Mouse (Mus musculus) ES-Bruce4 (cell line): ENCODE measurements around the gene Casz1. TPM values are rescaled to one million over a fixed set of nuclear protein-coding genes. Genes with fewer than 3 reads are reported as not detected.

Experiments
- H3K27ac ChIP-seq: 2 replicates; pipeline ENCODE4 v1.5.1; 2012; ENCODE audit warnings: low read length, inconsistent platforms; ENCODE audit not compliant: insufficient read depth
- H3K27me3 ChIP-seq: 2 replicates; pipeline ENCODE4 v1.6.1; 2012; ENCODE audit warnings: mild to moderate bottlenecking, low read length, inconsistent platforms; ENCODE audit not compliant: control insufficient read depth, poor library complexity, insufficient read depth, severe bottlenecking
- H3K36me3 ChIP-seq: 2 replicates; pipeline ENCODE4 v1.6.1; 2012; ENCODE audit warnings: inconsistent platforms, mild to moderate bottlenecking, low read length, moderate library complexity; ENCODE audit not compliant: control insufficient read depth, poor library complexity, insufficient read depth, severe bottlenecking
- H3K4me1 ChIP-seq: one replicate; pipeline ENCODE4 v1.8.1; 2011; ENCODE audit warnings: low read length; ENCODE audit not compliant: control insufficient read depth, insufficient read depth
- H3K4me3 ChIP-seq: 2 replicates; pipeline ENCODE4 v1.5.1; 2011; ENCODE audit warnings: low read depth, mild to moderate bottlenecking, low read length
- H3K9ac ChIP-seq: 2 replicates; pipeline ENCODE4 v1.6.1; 2012; ENCODE audit warnings: low read depth, mild to moderate bottlenecking, inconsistent platforms; ENCODE audit not compliant: poor library complexity, severe bottlenecking
- H3K9me3 ChIP-seq: replicated peaks from 2 replicates; pipeline ENCODE4 v1.6.1; 2012; ENCODE audit warnings: mild to moderate bottlenecking, low read length, inconsistent platforms; ENCODE audit not compliant: control insufficient read depth, poor library complexity, insufficient read depth, severe bottlenecking
- CTCF ChIP-seq: IDR thresholded peaks from one replicate; pipeline ENCODE4 v1.8.1; 2011; ENCODE audit warnings: low read depth, low read length
- EP300 ChIP-seq: IDR thresholded peaks from 2 replicates; pipeline ENCODE4 v1.6.1; 2011; ENCODE audit warnings: low read depth, low read length; ENCODE audit not compliant: insufficient read depth
- POLR2A ChIP-seq: IDR thresholded peaks from one replicate; pipeline ENCODE4 v1.8.1; 2011; ENCODE audit warnings: low read length; ENCODE audit not compliant: insufficient read depth
- polyA plus RNA-seq: library from polyadenylated mRNA; stranded (reverse); fragments of >200 nt; gene quantifications from 2 replicates; pipeline ENCODE4 v1.2.4, GENCODE M21; 2011; ENCODE audit warnings: low read depth; ENCODE audit not compliant: missing spikeins, insufficient read depth, insufficient read length

Gene Casz1
- polyA plus RNA-seq, 1 experiment, result 15.6 TPM

DNA sequence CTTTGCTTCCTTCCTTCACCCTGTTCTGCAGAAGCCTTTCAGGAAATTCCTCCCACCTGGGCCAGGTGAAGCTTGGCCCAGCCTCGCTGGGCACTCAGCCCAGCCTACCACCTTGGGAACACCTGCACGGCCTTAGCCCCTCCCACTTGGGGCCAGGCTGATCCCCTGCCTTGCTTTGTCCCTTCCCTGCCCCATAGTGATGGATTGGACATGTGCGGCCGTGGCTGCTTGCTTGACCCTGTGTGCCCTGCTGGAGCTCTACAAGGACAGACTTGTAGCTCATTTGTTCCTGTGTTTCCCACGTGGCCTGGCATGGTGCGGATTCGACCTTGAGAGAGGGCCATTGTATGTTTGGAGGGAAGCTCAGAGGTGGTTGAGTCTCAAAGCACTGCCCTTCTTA, 54.0 kb downstream of the Casz1 start:
- Histone ChIP-seq H3K4me3 (no peak overlapping the region), H3K27me3 (no peaks in the 10 kb centered on the region), H3K4me1 (peaks cover 22% of the 10 kb centered on the region), H3K9me3 (no peaks in the 10 kb centered on the region), H3K9ac (no peak overlapping the region), H3K27ac (no peak overlapping the region), H3K36me3 (no peaks in the 10 kb centered on the region)
- TF ChIP-seq POLR2A (no peak), EP300 (no peak), CTCF (no peak)

DNA sequence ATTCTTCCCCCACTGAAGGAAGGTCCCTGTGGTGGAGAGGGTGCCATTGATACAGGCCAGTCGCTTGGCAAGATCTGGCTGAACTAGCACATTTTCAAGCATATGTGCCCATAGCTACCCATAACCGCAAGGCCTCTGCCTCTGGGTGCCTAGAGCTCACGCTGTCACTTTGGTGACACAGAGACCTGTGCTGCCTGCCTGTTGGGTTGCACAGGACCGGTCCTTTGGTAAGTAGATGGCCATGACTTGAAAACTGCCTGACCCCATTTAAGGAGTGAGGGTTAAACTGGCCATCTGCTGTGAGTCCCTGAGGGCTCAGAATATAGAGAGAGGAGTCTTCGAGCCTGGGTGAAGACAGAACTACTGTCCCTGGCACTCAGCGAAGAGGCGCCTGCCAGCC, 55.2 kb downstream of the Casz1 start:
- Histone ChIP-seq H3K9me3 (no peaks in the 10 kb centered on the region), H3K36me3 (no peaks in the 10 kb centered on the region), H3K27ac (no peak overlapping the region), H3K4me3 (peak overlapping the region; percentile 50), H3K4me1 (peaks cover 21% of the 10 kb centered on the region), H3K27me3 (no peaks in the 10 kb centered on the region), H3K9ac (peak overlapping the region; percentile 65)
- TF ChIP-seq POLR2A (no peak), CTCF (no peak), EP300 (no peak)

DNA sequence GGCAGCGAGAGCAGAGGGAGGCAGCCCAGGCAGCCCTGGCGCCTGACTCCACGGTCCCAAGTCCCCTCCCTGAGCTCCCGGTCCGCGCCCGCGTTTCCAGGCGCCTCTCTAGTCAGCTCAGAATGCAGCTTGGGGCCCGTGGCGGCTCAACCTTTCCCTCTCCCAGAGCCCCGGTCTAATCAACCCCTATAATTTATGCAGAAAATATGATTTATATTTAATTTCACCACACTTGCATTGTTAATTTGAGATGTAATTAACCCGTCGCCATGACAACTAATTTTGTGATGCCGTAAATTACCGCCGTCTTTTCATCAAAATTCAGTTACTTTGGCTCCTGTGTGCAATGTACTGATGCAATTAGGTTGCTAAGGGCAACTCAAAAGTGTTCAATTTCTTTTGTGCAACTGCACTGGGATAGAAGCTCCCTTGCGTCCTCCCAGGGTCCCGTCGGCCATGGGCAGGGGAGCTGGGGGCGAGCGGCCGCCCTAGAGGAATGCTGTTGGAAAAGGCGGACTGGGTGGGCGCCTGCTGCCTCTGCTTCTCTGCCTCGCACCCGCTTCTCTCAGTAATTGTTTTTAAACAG, 55.8 kb downstream of the Casz1 start:
- Histone ChIP-seq H3K9me3 (no peaks in the 10 kb centered on the region), H3K4me1 (peaks cover 16% of the 10 kb centered on the region), H3K4me3 (peak overlapping the region; percentile 50), H3K27me3 (no peaks in the 10 kb centered on the region), H3K9ac (peak overlapping the region; percentile 65), H3K36me3 (no peaks in the 10 kb centered on the region), H3K27ac (no peak overlapping the region)
- TF ChIP-seq CTCF (no peak), POLR2A (no peak), EP300 (no peak)

DNA sequence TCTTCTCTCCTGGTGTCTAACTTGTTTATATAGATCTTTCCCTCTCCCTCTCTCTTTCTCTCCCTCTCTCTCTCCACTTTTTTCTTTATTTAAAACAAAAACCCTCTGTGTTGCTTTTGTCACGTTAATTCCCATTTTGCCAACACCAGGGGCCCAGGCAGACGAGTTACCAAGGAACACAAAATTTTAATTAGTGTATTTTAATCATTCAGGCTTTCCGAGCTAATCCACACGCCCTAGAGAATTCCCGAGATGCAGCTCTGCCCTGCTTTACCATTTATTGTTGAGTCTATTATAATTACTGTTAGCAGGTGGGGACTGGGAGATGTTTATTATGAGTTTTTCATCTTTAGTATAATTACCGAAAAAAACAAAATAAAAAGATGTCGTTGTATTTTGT, 56.4 kb downstream of the Casz1 start:
- TF ChIP-seq POLR2A (no peak), CTCF (no peak), EP300 (no peak)
- no peaks in the 10 kb centered on the region for H3K9me3 ChIP-seq
- peak overlapping the region; percentile 65 for H3K9ac ChIP-seq
- H3K4me3 ChIP-seq, result no peak overlapping the region
- peaks cover 14% of the 10 kb centered on the region for H3K4me1 ChIP-seq
- H3K27ac ChIP-seq, result no peak overlapping the region
- no peaks in the 10 kb centered on the region for H3K36me3 ChIP-seq
- no peaks in the 10 kb centered on the region for H3K27me3 ChIP-seq

DNA sequence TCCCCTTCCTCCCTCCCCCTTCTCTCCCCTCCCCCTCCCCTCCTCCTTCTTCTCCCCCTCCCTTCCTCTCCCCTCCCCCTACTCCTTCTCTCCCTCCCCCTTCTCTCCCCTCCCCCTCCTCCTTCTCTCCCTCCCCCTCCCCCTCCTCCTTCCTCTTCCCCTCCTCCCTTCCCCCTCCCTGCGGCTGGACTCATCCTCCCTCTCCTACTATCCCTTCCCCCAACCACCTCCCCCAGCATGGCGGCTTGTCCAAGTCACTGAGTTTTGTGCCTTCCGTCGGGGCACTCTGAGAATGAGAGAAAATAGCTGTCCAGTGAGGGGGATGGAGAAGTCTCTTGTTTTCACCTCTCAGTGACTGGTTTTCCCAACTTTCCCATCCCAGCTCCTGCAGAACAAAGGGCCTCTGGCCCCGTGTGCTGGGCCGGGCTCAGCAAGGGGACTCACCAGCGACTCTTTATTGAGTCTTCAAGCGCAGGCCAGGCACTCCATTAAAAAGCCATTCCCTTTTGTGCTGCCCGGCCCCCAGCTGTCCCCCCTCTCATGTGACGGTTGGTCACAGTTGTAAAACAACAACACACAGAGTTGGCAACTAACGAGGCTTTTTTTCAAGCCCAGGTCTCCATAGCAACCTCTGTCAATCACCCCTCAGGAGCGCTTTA, 62.7 kb downstream of the Casz1 start:
- Histone ChIP-seq H3K27me3 (no peaks in the 10 kb centered on the region), H3K4me3 (peak overlapping the region; percentile 46), H3K4me1 (peaks cover 2% of the 10 kb centered on the region), H3K9me3 (no peaks in the 10 kb centered on the region), H3K9ac (peak overlapping the region; percentile 71), H3K27ac (peak overlapping the region; percentile 90), H3K36me3 (no peaks in the 10 kb centered on the region)
- TF ChIP-seq EP300, result no peak
- no peak for TF ChIP-seq CTCF
- no peak for TF ChIP-seq POLR2A

DNA sequence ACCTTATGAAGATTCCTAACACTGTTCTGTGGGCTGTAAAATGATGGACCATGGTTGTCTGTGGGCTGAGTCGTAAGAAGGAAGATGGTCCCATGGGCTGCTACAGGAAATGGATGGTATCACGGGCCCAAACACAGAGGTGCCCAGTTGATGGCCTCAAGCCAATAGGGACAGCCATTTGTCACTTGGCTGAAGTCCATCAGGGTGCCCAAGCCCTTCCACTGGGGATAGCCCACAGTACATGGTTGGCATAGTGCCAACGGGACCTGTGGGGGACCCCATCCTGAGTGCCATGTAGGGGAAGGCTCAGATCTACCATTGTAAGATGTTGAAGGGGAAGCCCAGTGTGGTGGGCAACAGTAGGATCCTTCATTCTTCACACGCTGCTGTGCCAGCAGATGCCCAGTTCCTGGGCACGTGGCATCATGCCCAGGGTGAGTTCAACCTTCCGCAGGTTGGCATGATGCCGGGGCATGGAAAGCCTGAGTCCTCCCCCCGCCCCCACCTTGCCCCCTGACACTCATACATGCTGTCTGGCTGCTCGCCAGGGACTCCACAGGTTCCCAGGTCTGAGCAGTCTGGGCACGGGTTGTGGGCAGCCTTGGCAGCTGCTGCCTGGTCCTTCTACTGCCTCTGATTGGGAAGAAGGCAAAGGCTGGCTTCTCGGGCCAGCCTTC, 63.6 kb downstream of the Casz1 start:
- H3K27ac ChIP-seq, result no peak overlapping the region
- no peaks in the 10 kb centered on the region for H3K27me3 ChIP-seq
- peaks cover 2% of the 10 kb centered on the region for H3K4me1 ChIP-seq
- no peak overlapping the region for H3K9ac ChIP-seq
- no peak overlapping the region for H3K4me3 ChIP-seq
- no peaks in the 10 kb centered on the region for H3K9me3 ChIP-seq
- H3K36me3 ChIP-seq, result no peaks in the 10 kb centered on the region
- no peak for TF ChIP-seq CTCF
- TF ChIP-seq EP300, result no peak
- no peak for TF ChIP-seq POLR2A
